Mouse (Mus musculus) left cerebral cortex, adult 8-10 months (tissue): ENCODE results near the gene Olfr1321. TPM values are rescaled to one million over a fixed set of nuclear protein-coding genes. Genes with fewer than 3 reads are reported as not detected.

Source experiments
- DNase-seq, 2 experiments: peaks; one replicate each; pipeline ENCODE4 v3.0.0; 2022; ENCODE audit warnings: low spot score in 2 of 2
- total RNA-seq, 4 experiments: library from RNA; stranded (reverse); gene quantifications; 2 replicates each; pipeline ENCODE4 v1.2.4; 2022

The Olfr1321 gene
- not detected for total RNA-seq

- DNase-seq, result no peak
Measured at GRCm38 (mm10) chrX:49734959-49735358, at the start of gene Olfr1321. Olfr1321 (minus strand) TSS chrX:49735059.

GRCm38 (mm10) chrX:49770828-49771227 lies 36.0 kb upstream of the Olfr1321 start:
- no peak for DNase-seq

GRCm38 (mm10) chrX:49745192-49745591 lies 10.3 kb upstream of the Olfr1321 start:
- no peak for DNase-seq

Other genes with a start within 250 kb of the Olfr1321 start
- not detected for gene Olfr1320, start 62.7 kb downstream of the Olfr1321 start, total RNA-seq
- gene Igsf1, start 62.7 kb upstream of the Olfr1321 start, total RNA-seq, result 1 to 10 TPM; 4.0 to 7.2 (median 6.6) TPM
- not detected for gene Olfr1322, start 156.4 kb upstream of the Olfr1321 start, total RNA-seq